Mouse (Mus musculus): ENCODE measurements around the gene Vmn1r155.
"Not testable (repeated sequence)": the region's sequence is repeated elsewhere in the genome, so short reads cannot be mapped to it uniquely, and the experiment has no call there.

Gene Vmn1r155

DNA sequence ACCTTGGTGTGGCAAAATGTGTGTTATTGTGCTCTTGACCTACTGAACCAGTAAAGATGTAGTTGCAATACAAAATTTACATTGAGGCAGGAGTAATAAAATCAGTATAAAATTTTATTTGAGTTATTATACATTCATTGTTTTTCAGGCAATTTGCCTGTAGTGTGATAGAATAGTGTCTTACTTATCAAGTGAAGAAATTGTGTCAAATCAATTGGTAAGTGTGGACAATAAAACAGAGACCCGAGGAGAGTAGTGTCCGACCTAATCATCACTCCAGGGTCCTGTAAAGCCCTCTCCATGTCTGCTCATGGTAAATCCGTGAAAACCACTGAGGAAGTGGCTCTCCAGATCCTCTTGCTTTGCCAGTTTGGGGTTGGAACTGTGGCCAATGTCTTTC is at the start of gene Vmn1r155:
Gene Vmn1r155 (plus strand): TSS at position 301 of the 400 bp plus-strand sequence.
- not testable (repeated sequence) for DNase-seq

DNA sequence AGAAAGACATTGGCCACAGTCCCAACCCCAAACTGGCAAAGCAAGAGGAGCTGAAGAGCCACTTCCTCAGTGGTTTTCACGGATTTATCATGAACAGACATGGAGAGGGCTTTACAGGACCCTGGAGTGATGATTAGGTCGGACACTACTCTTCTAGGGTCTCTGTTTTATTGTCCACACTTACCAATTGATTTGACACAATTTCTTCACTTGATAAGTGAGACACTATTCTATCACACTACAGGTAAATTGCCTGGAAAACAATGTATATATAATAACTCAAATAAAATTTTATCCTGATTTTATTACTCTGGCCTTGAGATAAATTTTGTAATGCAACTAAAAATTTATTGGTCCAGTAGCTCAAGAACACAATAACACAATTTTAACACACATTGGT is 34.4 kb downstream of the Vmn1r155 start, which contains the start of gene Gm8693:
Gene Gm8693 (minus strand): TSS at position 101 of the 400 bp plus-strand sequence.
- DNase-seq: not testable (repeated sequence)

All from thymus, postnatal 36 days (tissue).